Mouse (Mus musculus) ovary, postnatal 36 days (tissue): ENCODE measurements around the gene Cntnap2.
"Not testable (repeated sequence)": the region's sequence is repeated elsewhere in the genome, so short reads cannot be mapped to it uniquely, and the experiment has no call there.

Experiments used
- DNase-seq: peaks from one replicate; pipeline ENCODE4 v3.0.0; 2022; ENCODE audit warnings: low spot score, mixed read lengths

Gene Cntnap2

DNA sequence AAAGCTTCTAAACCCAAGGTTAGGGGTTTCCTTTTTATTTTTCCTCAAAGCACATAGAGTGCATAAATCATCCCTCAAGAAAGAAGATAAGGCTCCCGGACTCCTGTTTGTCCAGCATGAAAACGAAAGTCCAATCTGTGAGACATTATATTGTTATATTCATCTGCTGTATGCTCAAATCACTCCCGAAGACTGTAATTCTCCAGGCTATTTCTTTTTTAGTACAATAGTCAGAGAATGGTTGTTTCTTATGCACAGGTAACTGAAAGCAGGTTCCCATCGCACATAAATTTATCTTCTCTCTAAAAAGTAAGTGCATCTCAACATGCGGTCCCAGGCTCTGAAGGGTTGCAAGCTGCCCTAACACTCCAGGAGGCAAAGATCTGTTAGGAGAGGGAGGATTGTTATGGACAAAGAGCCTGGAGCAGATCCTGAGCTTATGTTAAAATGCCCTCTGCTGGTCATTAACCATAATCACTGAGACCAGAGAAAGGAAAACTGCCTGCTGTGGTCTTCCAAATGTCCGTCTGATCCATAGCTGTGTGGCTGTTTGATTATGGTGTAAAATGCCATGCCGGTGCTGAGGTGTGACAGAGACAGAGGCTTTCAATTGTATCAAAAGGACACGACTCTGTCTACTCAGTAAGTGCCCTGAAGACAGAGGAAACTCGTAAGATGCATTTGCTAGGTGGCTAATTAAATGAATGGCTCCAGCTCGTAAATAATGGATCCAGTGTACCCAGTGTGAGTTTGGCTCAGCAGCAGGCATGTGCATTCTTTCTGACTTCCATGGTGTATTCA is 2116.4 kb downstream of the Cntnap2 start:
- DNase-seq = not testable (repeated sequence)

DNA sequence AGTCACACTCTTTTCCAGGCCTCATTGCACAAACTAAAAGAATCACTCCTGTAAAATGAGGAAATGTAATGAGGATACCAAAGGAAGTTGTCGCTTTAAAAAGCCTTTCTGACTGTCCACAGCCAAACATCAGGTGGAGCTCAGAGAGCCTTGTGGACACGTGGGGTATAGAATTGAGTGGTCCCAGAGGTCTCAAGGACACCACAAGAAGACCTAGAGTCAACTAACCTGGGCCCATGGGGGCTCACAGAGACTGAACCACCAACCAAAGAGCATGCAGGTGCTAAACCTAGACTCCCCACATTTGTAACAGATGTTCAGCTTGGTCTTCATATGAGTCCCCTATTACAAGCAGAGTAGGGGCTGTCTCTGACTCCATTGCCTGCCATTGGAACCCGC is 2117.0 kb downstream of the Cntnap2 start:
- DNase-seq = not testable (repeated sequence)

DNA sequence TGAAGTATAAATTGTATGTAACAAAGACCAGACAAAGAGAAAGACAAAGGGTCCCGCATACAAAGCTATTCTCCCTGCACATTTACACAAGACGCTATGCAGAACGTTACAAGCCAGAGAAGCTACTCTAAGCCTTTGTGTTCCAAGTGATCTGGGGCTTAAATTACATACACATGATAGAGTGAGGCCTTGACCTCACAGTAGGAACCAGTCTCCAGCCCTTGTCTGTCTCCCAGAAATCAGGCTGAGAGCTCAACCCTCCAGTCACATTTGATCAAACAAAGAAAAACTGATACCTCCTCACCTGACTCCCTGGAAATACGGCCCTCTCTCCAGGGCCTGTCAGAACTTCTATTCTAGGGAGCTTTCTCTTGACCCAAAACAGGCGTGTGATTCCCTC is 2122.2 kb downstream of the Cntnap2 start:
- not testable (repeated sequence) for DNase-seq

DNA sequence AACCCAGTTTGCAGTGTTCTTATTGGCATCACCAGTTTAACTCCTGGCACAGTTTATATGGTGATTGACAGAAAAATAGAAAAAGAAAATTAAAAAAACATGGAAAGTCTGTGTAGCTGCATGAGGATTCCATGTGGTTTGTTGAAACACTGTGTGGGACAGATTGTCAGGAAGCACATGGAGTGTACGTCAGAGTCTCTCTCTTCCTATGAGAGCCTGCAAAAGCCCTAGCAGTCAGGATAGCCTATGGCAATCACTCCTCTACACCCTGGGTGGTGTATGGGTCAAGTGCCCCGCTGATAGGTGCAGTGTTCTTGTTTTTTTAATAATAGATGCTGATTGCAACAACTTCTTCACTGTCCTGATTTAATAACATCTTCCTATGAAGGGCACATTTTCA is 2123.1 kb downstream of the Cntnap2 start:
- DNase-seq = no peak

DNA sequence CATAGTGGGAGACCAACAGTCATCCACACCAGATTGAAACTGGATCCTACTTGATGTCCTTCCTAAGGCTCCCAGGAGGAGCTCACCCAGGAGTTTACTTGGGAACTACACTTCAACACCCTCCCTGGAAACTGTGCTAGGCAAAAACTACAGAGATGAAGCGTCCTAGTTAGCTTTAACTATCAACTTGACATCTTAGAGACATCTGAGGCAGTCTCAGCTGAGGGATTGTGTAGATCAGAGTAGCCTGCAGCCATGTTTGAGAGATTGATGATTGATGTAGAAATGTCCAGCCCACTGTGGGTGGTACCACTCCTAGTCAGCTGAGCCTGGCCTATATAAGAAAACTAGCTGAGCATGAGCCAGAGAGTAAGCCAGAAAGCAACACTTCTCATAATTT is 2123.6 kb downstream of the Cntnap2 start:
- no peak for DNase-seq

DNA sequence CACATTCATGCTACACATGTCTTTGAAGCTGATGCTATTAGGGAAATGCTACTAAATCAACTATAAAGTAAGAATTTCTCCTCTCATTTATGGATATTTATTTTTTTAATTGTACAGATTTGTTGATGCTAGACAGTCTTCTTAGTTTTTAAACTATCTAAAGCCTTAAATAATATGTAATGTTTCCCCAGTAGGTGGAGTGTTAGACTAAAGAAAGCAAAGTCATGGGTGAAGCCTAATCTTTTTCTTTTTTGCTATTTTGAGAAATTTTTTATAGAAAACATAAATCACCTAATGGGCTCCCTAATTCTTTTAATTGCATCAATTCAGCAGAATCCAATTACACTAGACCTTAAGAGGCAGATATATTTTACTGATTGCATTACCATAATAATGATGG is 2124.7 kb downstream of the Cntnap2 start:
- not testable (repeated sequence) for DNase-seq

DNA sequence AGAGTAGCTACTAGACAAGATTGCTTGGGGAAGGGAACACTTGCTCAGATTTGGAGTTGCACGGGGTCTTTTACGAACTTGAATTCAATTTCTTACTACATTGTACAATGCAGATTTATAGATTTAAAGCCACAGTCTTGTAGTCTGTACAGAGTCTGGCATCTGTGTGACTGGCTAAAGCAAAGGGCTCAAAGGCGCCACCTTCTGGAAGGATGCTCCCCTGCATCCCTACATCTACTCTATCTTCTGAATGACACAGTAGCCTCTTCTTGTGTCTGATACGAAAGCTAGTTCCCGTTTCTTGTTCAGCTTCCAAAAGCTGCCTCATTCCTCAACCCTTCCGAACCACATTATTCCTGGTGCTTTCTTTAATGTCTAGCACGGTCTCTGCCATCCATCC is 2129.0 kb downstream of the Cntnap2 start:
- DNase-seq = peak; percentile 37

DNA sequence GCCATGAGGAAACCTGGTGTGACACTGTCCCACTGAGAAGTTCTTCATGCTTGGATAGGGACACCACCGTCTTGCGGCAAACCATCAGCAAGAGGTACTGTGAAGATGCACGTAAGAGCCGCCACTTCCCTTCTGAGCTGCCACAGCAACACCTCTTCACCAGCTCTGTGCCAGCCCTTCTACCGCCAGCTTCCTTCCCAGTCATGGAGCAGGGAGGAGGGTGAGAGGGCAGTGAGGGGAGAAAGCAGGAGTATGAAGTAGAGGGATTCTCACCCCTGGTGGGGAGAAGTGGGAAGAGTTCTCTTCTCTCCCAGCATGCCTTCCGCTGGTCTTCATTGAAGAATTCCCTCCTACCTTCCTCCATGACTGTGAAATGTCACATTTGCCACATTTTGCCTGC is 2129.4 kb downstream of the Cntnap2 start:
- DNase-seq = not testable (repeated sequence)

DNA sequence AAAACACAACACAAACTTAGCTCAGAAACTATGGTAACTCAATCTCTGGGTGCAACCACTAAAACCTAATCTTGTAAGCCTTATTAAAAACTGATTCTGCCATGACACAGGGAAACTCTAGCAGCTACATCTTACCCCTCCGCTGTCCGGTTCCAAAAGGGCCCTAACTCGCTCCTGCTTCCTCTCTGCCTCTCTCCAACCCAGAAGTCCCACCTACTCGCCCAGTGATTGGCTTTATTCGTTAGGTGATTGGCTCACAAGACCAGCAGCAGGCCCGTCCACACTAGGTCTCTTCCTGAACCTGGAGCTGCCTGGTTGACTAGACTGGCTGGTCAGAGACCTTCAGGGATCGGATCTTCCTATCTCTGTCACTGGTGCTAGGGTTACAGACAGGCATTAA is 2131.1 kb downstream of the Cntnap2 start:
- no peak for DNase-seq

DNA sequence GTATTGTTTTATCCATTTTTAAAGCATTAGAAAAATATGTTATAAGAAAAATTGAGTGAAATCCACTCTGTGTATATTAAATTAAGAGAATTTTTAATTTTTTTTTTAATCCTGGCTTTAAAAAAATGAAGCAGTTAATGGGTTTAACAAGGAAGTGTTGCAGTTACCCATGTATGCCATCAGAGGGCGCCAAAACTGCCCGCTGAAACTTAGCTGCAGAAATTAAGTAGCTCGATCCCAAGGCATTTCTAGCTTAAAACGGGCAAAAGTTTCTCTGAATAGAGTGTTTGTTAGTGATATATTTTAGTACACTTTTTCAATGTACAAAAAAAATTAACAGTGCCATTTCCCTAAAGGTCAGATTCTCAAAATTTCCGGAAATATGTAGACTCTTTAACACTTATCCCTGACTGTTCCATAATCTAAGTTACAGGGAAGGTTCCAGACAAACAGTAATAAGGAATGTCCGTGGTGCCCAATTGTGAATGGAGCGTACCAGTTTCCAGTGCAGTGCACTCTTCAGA is 2132.2 kb downstream of the Cntnap2 start:
- DNase-seq = peak; percentile 32

DNA sequence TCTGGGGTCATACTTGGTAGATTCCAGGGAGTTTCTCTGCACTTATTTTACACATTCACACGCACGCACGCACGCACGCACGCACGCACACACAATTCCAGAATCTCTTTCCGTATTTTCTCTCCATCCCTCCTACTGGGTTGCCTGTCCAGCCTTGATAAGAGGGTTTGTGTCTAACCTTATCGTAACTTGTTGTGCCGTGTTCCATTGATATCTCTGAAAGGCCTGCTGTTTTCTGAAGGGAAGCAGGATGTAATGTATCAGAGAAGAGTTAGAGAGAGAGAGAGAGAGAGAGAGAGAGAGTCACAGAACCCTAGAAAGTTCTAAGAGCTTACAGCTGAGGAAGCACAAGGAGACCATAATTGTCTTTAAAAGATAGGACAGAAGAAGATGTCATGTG is 2132.8 kb downstream of the Cntnap2 start:
- no peak for DNase-seq

DNA sequence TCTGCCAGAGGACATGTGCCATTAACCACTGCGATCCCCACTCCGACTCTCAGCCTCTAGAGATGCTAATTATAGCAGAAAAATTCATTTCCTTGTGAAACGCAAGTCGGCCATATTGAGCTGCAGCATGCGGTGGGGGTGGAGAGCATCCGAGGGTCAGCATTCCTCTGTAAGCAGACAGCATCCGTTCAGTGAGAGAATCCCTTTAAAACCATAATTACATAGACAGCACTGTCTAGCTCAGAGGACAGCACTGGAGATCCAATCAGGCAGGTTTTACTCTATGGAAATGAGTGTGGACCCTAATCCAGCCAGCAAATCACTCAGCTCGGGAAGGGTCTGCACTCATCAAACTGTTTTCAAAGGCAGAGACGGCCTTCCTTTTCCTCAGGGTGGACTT is 2133.3 kb downstream of the Cntnap2 start:
- DNase-seq = no peak

DNA sequence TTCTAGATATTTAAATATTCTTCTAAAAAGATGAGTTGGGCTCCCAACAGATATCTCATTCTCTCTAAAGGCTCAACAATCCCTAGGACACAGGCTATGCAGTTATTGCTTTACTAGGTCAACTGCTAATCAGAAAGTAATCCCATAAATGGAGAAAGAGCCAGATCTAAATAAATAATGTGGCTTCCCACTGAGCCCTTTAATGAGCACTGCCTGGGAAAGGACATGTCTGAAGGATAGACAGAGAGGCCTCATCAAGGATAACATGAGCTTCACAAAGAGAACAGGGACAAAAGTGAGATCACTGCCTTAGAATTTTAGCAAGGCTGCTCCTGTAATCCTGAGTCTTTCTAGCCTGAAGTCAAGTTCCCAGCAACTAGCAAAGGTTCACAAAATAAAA is 2138.4 kb downstream of the Cntnap2 start:
- DNase-seq = no peak

DNA sequence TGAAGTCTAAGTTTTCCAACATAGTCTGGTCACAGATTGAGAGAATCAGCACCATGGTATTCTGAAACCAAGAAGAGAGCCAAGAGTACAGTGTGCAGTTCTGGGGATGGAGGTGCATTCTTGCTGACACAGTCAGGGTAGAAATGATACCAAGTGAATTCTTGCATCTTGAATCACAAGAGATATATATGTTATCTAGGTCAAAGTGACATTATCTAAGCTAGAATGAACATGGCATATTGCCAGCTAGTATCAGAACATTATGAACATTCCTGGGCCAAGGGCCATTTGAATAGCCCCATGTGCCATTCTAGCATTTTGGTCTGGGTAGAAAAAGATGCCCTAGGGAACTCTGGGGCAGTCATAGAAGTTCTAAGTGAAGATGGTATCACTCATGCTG is 2141.5 kb downstream of the Cntnap2 start:
- no peak for DNase-seq

DNA sequence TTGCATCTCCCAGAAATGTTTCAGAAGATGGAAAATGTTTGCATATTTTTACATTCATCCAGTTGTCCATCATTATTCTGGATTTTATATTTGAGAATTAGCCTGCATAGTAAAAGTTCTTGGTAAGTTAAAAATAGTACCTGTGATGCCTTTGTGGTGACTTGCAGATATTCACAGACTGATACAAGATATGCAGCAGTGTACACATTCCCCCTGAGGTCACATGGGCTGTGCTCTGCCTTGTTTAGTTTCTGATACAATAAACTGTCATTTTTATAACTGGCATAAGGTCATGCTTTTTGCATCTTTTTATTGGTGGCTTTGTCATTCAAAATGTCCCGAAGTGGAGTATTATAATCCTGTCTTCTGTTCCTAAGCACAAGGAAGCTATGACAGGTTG is 2148.9 kb downstream of the Cntnap2 start:
- DNase-seq = no peak

DNA sequence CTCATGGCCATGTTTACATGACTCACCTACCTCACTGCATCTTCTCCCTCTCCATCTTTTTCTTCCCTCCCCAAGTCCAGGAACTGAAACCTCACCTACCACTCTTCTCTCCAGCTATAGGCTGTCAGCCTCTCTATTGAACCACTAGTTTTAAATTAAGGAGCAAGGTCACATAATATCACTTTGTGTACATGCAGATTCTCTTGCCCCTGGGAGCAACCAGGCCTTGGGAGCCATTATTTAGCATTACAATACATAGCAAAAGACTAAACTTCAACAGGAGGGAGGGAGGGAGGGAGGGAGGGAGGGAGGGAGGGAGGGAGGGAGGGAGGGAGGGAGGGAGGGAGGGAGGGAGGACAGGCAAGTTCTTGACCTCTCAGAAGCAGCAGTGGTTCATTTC is 2155.6 kb downstream of the Cntnap2 start:
- no peak for DNase-seq

DNA sequence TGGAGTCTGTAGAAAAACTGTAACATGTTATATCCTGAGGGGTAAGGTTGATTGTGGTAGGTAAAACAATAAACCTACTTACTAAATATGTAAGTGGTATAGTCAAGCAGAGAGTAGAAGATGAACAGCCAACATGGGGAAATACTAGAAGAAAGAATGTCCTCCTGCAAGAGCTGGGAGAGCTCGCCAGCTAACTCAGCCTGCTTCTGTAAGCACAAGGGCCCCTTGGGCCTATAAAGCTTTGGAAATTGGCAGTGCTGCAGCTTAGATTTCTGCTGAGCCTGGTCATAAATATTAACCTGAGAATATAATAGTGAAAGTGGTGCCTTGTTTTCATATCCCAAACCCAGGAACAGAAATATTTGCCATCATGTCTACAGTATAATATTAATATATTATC is 2164.4 kb downstream of the Cntnap2 start:
- not testable (repeated sequence) for DNase-seq

DNA sequence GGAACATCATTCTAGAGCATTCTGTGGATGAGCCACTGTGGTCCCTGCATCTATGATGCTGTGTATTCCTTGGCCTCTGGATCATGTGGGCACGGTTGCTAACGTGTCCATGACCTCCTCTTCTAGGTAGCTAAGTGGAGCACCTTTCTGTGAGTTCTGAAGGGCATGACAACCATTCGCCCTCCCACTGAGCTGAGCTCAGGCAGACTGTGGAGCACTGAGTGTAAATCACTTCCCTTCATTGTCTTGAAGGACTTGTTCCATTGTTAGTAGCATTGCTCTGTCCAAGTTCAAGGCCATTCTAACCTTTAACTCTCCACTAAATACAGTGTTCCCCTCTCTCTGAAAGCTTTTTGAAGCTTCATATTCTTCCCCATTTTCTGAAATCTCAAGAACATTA is 2166.2 kb downstream of the Cntnap2 start:
- DNase-seq = not testable (repeated sequence)

DNA sequence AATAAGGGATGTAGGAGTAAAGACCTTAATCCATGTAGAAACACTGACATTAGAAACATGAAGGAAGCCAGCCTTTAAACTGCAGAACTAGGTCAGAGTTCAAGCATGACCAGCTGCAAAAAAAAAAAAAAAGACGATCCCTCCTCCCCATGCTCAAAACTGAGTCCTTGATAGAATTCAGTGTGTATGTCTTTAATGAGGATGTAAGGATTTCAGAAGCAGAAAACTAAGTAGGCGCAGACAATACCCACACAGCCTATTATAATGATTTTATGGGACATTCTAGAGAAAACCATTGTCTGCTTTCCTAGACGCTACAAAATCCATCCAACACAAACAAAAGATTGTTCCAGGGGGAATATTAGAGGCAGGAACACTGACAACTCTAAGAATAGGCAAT is 2168.4 kb downstream of the Cntnap2 start:
- DNase-seq = no peak

DNA sequence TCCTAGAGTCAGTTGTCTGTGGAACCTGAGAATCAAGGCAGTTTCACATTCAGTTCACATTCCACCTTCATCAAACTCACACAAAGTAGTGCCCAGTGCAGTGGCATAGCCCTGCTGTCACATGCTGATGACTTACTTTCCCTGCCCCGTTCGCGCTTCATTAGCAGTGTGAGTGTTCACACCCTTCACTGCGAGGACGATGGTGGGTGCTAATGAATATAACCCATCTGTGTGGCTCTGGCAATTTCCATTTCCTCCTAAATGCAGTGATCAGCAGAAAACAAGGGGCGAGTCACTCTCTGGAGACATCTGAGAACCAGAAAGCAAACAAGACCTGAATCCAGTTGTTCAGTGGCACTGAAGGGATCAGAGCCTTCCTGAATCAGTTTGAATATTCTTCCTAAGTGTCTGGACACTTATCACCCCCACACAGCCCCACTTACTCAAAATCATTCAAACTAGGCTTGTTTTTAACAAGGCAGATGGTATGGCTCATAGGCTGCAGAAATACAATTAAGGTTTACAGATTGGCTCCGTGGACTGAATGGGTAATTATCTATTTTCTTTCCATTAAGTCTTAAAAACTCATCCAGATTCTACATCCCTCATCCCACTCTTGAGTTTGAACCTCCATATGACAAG is 2169.6 kb downstream of the Cntnap2 start:
- DNase-seq = no peak

DNA sequence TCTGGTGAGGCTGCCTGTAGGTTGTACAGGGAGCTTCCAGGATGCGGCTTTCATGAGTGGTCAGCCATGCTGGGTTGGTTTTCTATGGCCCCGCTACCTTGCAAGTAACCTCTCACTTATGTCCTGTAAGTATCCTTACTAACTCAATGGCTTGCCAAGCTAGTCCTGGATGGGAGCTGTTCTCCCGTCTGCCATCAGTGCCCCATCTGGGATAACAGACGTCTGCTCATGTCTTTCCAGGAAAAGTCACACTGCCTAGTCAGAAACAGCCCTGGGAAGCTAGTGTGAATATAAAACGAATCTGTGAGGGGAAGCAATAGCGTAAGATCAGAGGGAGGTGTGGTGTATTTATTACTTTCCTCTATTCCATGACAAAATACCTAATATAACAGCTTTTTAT is 2172.4 kb downstream of the Cntnap2 start:
- no peak for DNase-seq

DNA sequence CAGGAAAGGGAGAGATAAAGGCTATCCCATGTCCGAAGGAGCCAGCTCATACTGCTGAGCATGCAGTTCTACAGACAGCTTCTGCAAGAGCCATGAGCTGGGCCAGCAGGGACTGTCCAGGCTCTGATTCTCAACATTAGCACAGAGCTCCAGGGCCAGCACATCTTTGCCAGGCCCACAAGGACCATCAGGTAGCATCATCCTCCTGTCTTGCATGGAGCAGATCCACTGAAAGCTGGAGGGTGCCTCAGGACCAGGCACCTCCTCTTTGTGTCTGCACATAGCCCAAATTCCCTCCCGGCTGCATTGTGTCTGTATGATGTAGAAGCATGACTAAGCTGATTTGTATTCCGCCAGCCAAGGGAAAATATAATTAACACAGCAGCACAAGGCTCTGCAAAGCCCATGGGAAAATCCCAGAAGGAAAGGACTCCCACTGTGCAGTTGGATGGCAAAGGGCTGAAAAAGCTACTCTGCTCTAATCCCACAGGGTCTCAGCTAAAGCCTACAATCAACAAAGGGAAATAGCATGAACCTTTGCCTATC is 2180.3 kb downstream of the Cntnap2 start:
- DNase-seq = no peak

DNA sequence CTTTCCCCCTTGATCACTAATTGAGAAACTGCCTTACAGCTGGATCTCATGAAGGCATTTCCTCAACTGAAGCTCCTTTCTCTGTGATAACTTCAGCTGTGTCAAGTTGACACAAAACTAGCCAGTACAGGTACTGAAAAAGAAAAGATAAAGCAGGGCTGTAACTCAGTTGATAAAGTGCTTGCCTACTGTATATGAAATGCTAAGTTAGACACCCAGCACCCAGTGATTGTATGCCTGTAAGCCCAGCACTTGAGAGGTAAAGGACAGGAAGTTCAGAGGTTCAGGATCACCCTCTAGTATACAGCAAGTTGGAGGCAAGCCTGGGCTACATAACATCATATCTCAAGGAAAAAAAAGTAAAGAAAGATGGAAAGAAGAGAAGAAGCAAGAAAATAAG is 2182.2 kb downstream of the Cntnap2 start:
- no peak for DNase-seq
